In genomic region chr12:30583586-30584355, GRCm38 (mm10) we compare ENCODE assay signal across 8 mouse cellular contexts. TPM values are rescaled to one million over a fixed set of nuclear protein-coding genes. Genes with fewer than 3 reads are reported as not detected.
A peak's percentile ranks its signal among the peaks of the same experiment; 100 is the strongest.
DNase-seq lines count a peak whose midpoint lies in the region; ATAC-seq and TF ChIP-seq lines count a peak whose summit lies in the region.

No protein-coding gene starts in this region.

- TF ChIP-seq CTCF in heart, adult 2 months (IDR thresholded peaks at IDR 0.05): no peak
- TF ChIP-seq CTCF in forebrain, postnatal 0 days (IDR thresholded peaks at IDR 0.05; ENCODE audit: low read depth): no peak

- peak overlapping the region; percentile 80 for H3K9ac ChIP-seq in heart, adult 2 months (ENCODE audit: low read depth, low read length)
- peak overlapping the region; percentile 83 for H3K9ac ChIP-seq in forebrain, postnatal 0 days
- peak overlapping the region; percentile 79 for H3K9ac ChIP-seq in liver, embryonic 16.5 days (ENCODE audit: low read depth, low read length)

- H3K27me3 ChIP-seq in heart, adult 2 months (ENCODE audit: control insufficient read depth, insufficient read depth, low read length): no peaks in the 10 kb centered on the region
- H3K27me3 ChIP-seq in forebrain, postnatal 0 days (ENCODE audit: insufficient read depth, low read length): no peaks in the 10 kb centered on the region
- H3K27me3 ChIP-seq in liver, embryonic 16.5 days (ENCODE audit: control insufficient read depth, insufficient read depth, low read depth, low read length): no peaks in the 10 kb centered on the region

- no peak for TF ChIP-seq EP300 in heart, adult 2 months (IDR thresholded peaks at IDR 0.05; ENCODE audit: insufficient read depth, low read depth, low read length)

- peak; percentile 21 for ATAC-seq in forebrain, postnatal 0 days
- ATAC-seq in liver, embryonic 16.5 days (ENCODE audit: low read depth): 0 out of 2 replicates have a peak, but pooled peaks have one; percentile 5

- H3K4me3 ChIP-seq in heart, adult 2 months: peak overlapping the region; percentile 87
- peak overlapping the region; percentile 73 for H3K4me3 ChIP-seq in forebrain, postnatal 0 days (ENCODE audit: low read depth, low read length)
- H3K4me3 ChIP-seq in liver, embryonic 16.5 days (ENCODE audit: low read depth, low read length): peak overlapping the region; percentile 72

- TF ChIP-seq POLR2A in heart, adult 2 months (IDR thresholded peaks at IDR 0.05; ENCODE audit: insufficient read depth, low read depth, low read length): no peak

- WGBS in heart, adult 2 months: 10% methylated on average over 12 of the region's 12 CpGs
- WGBS in forebrain, postnatal 0 days: 12% methylated on average over 12 of the region's 12 CpGs
- WGBS in liver, embryonic 16.5 days (ENCODE audit: insufficient replicate concordance): 14% methylated on average over 12 of the region's 12 CpGs

- peak overlapping the region; percentile 91 for H3K27ac ChIP-seq in heart, adult 2 months
- no peak overlapping the region; the same call in 1 of the 2 replicates for H3K27ac ChIP-seq in forebrain, postnatal 0 days (ENCODE audit: low read depth, low read length)
- H3K27ac ChIP-seq in liver, embryonic 16.5 days (ENCODE audit: low read length): 0 out of 2 replicates have a peak overlapping the region, but pooled peaks have one; percentile 25

- H3K9me3 ChIP-seq in forebrain, postnatal 0 days (ENCODE audit: low read length): no peaks in the 10 kb centered on the region
- H3K9me3 ChIP-seq in liver, embryonic 16.5 days (replicated peaks; ENCODE audit: control insufficient read depth, low read length): no peaks in the 10 kb centered on the region

- H3K36me3 ChIP-seq in heart, adult 2 months (ENCODE audit: control insufficient read depth, insufficient read depth, low read length): no peaks in the 10 kb centered on the region; the same call in 1 of the 2 replicates
- H3K36me3 ChIP-seq in forebrain, postnatal 0 days (ENCODE audit: insufficient read depth): peaks cover 17% of the 10 kb centered on the region
- peaks cover 3% of the 10 kb centered on the region; the same call in 1 of the 2 replicates for H3K36me3 ChIP-seq in liver, embryonic 16.5 days (ENCODE audit: control insufficient read depth, insufficient read depth)

- peak overlapping the region; percentile 69 for H3K4me2 ChIP-seq in forebrain, postnatal 0 days (ENCODE audit: low read depth)
- peak overlapping the region; percentile 84 for H3K4me2 ChIP-seq in liver, embryonic 16.5 days (ENCODE audit: low read depth, low read length)

- intact Hi-C loops in heart, adult 2 months (cut with DNase I): loop anchor here (2.0 to 10.0 kb wide), 2 partner anchors 649 to 673 kb away; partner anchors contain the start of gene Pxdn
- intact Hi-C loops in heart, postnatal 14 days (cut with DNase I): loop anchor here (2.0 to 5.0 kb wide), 2 partner anchors 533 to 676 kb away; no protein-coding TSS in a partner anchor

- H3K4me1 ChIP-seq in heart, adult 2 months (ENCODE audit: control insufficient read depth, insufficient read depth, low read length): peaks cover 3% of the 10 kb centered on the region
- H3K4me1 ChIP-seq in forebrain, postnatal 0 days (ENCODE audit: insufficient read depth): 0 out of 2 replicates have a peak, but pooled peaks cover 10% of the 10 kb centered on the region
- H3K4me1 ChIP-seq in liver, embryonic 16.5 days (ENCODE audit: control insufficient read depth, low read depth, low read length): peaks cover 10% of the 10 kb centered on the region

- H3K79me2 ChIP-seq in heart, adult 2 months (replicated peaks; ENCODE audit: control insufficient read depth, insufficient read depth, low read length): no peaks in the 10 kb centered on the region

- no peak for DNase-seq in heart, adult 2 months
- DNase-seq in heart, postnatal 14 days: no peak
- DNase-seq in spleen, adult 12 weeks (ENCODE audit: low spot score): peak; percentile 8
- DNase-seq in spleen, postnatal 14 days (ENCODE audit: low spot score in 2 of 2): no peak
- DNase-seq in forebrain, postnatal 0 days: no peak
- DNase-seq in adrenal gland, postnatal 25 days: no peak
- DNase-seq in cerebellum, postnatal 14 days: no peak

RNA-seq across cellular contexts. Expression of gene Tmem18, which starts 0.5 kb away (rescaled TPM):
- 1 to 10 TPM; 9.0 to 9.4 TPM for total RNA-seq in heart, adult 2 months (2021)
- 7.9 and 13.2 TPM in 2 replicates for polyA plus RNA-seq in heart, adult 2 months (2012; rRNA removed)
- total RNA-seq in heart, postnatal 14 days (2021): 10 to 100 TPM in 1 of 2 experiments, 1 to 10 TPM in 1; 9.8 to 10.1 TPM
- total RNA-seq in forebrain, postnatal 0 days (2014; rRNA removed): 43.2 and 47.8 TPM in 2 replicates
- 25.7 and 38.1 TPM in 2 replicates for polyA plus RNA-seq in forebrain, postnatal 0 days (2015; fragmentation: Nextera tagmentation; extraction: Ambion mirVana)
- polyA plus RNA-seq in liver, embryonic 16.5 days (2015; fragmentation: Nextera tagmentation; extraction: Ambion mirVana): 6.4 and 7.0 TPM in 2 replicates
- 23.6 and 24.4 TPM in 2 replicates for total RNA-seq in adrenal gland, postnatal 25 days (2021)
